Mouse (Mus musculus) retina, postnatal 7 days (tissue): ENCODE measurements around the gene Psmg3.

Source experiments
- DNase-seq: peaks from one replicate; pipeline ENCODE4 v3.0.0-alpha.2; 2012; ENCODE audit warnings: low read depth, low spot score

Psmg3 gene

DNA sequence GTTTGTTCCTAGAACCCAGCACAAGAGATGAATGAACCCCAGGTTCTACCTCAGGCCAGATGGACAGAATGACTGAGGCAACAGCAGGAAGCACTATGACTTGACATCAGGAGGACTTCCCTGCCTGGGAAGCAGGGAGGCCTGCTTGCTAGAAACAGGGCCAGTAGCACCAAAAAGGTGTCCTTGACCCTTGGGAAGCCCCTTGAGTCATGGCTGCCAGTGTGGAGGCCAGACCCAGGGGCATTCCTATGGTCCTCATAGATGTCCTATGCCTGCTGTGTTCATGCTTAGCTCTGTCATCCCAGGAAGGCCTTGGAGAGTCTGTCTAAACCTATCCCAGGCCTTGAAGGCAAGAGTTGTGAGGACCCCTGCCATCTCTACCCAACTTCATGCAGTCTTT, 10.2 kb downstream of the Psmg3 start:
- DNase-seq, result no peak

DNA sequence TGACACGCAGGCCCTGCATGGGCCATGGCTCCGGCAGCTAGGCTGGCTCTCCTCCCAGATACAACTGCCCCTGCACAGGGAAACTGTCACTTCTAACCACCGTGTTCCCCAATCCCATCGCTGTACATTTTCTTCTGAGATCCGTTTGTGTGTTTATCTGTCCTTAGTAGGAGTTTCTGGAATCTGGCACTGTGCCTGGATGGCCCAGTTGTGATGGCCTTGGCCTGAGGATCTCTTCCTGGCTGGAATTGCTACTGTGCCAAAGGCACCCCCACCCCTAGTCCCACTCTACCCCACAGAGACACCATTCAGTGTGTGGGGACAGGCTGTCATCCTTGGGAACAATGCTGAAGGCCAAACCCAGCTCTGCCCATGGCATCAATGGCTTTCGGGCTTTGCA, 10.7 kb downstream of the Psmg3 start:
- no peak for DNase-seq

DNA sequence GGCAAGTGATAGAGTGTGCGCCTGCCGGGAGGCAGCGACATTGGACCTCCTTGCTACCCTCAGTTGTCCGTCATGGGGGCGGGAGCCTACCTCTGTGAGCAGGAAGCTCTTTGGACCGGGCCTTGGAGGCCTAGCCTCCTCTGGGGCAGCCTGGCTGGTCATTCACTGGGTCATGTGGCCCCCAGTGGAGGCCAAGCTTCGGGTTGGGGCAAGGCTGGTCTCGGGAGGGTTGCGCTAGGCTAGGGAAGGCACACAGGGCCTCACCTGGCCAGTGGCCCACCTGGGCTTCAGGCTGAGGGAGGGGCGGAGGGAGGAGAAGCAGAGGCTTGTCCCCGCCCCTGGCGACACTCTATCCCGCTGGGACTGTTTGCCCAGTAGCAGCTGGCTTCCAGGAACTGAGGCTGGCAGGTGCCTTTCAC, 12.7 kb downstream of the Psmg3 start:
- no peak for DNase-seq

DNA sequence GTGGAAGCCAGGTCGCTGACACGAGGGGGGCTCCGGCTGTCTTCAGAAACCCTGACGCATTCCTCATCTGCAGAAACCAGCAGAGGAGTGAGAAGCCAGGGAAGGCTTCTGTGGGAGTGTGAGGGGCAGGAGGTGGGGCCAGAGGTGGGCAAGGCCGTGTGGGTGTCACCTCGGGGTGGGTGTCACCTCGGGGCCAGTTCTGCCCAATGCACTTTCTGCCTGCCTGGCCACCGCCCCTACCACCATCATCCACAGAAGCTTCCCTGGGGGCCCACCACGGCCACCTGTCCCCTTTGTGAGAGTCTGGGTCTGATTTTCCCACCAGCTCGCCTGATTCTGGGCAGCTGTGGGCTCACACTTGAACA, 13.6 kb downstream of the Psmg3 start:
- no peak for DNase-seq

DNA sequence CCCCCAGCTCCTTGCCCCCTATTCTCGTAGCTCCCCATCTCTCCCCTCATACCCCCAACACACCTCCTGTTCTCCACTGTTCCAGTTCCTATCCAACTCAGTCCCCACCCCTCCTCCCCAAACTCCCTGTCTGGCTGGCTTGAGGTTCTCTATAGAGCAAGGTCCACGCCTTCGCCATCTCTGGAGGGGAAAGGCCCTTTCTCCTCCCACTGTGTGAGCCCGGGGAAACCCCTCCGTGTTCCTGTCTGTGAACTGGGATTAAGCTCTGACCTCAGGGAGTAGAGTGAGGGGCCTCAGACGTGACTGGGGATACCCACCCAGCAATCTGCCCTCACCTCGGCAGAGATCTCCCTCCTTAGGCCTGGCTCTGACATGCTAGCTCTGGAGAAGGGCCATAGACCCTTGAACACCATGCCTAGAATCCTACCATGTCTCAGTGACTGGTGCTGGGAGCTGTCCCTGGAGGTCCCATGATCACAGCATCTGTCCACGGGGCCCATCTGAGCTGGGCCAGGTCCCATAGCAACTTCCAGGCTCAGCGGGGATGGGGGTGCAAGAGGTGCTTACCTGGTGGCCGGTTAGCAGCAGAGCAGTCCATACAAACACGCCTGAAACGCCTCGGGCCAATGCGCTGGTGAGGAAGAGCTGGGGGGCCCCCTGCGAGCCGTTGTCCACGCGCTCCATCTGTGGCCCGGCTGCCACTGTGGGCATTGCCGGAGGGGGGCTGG, 14.1 kb downstream of the Psmg3 start:
- no peak for DNase-seq

DNA sequence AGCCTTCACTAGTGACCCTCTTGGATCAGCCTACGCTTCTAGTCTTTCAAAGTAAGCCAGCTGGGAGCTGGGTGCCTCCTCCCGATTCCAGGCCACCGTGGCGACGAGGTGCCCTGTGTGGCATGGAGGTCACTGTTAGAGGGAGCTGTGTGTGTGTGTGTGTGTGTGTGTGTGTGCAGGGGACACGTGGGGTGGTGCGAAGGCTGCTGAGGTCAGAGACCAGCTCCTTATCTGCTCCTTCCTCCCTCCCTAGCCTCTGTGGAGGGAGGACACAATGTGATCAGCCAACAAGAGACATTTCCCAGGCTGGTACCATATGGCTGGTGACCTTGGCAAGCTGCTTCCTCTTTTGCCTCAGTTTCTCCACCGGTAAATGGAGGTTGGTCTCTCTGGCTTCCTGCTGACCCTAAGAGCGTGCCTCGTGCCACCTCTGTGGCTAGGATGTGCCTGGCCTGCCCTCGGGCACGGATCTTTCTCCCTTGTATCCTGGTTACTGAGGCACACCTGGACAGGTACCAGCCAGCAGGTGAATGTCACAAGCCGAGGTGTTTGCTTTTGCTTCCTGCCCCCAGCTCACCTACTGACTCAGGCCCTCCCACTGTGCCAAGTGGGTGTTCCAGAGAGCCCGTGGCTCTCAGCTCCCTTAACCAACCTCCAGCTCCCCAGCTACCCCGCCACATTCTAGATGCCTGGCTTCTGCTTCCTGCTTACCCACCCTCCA, 14.8 kb downstream of the Psmg3 start:
- no peak for DNase-seq

DNA sequence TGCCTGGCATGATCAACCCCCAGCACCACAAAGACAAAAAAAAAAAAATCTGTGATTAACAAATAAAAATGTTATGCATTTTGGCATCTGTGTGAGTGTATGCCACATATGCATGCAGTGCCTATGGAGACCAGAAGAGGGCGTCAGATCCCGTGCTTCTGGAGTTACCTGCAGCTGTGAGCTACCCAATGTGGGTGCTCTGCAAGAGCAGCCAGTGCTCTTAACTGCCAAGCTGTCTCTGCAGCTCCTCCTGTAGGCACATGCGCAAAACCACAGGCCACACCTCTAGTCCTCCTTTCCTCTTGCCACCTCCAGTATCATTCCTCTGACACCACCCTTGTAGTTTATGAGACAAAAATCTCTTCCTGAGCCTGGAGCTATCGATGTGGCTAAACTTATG, 17.3 kb downstream of the Psmg3 start:
- no peak for DNase-seq

DNA sequence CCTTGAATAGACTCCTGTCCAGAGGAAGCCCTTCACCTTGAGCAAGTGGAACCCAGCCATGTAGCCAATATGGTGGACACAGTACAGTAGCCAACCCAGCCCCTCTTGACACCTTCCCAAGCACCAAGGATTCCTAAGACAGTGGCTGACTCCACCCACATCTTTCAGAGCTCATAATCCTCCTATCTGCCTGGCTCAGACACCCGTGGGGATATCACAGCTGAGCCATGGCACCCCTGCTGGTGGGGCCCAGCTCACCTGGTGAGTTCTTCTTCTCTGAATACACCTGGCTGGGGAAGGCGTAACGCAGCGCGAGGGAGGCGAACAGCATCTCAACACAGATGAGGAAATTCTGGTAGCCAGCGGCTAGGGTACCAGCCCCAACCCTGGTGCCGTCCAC, 20.8 kb downstream of the Psmg3 start:
- DNase-seq, result no peak

DNA sequence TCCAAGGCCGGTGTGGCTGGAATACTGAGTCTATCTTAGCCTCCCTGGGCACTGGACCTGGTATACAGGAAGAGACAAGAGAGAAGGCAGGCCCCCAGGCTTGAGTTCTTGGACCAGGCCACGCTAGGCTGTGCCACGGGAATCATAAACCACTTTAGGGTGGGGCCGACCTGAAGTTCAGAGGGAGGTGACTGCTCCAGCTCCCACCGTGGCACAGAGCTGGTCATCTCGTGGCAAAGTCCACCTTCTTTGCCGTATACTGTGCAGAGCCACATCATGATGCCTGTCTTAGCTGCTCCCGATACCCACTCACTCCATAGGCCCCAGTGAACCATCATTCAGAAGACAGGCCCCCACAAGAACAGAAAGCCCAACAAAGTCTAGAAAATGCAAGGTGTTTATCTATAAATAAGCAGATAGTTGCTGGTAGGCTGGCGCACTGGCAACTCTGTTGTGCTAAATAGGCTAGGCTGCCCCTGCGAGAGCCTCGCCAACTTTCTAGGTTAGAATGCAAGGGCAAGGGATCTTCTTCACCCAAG, 22.0 kb downstream of the Psmg3 start:
- no peak for DNase-seq

DNA sequence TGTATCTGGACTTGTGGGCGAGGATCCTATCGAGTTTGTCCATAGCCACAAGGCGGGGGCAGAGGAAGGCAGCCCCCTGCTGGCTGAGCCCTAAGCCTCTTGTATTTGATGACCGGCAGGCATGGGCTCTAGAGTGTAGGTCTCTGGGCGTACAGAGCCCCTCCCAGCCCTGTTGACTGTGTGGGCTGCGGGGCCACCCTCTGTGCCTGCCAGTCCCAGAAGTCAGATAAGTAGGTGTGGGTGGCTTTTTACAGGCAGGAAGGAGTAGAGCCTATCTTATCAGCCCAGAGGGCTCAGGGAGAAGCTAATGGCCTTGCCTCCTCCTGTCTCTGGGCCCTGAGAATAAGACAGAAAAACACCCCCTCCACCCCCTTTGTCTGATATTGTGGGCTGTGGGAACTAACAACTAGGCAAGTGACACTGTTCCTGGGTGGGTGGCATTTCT, 22.6 kb downstream of the Psmg3 start:
- no peak for DNase-seq

DNA sequence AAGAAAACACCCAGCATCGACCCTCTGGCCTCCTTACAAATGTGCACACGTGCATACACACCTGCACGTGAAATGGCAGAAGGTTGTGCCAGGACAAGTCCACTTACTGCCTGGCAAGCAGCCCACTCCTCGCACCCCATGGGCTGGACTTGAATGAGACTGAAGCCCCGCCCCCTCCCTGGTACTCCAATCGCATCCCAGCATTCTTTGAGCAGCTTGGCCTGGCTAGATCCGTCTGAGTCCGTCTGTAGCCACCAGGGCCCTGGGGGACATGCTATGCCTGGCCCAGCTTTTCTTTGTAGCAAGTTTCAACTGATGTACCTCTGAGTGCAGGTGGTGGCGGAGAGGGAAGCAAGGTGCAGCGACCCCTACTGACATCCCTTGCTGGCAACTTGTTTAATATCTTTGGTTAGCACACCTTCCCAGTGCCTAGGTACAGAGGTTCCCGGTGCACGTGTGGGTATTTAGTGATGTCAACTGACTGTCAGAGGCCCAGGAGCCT, 23.0 kb downstream of the Psmg3 start:
- peak; percentile 52 for DNase-seq

DNA sequence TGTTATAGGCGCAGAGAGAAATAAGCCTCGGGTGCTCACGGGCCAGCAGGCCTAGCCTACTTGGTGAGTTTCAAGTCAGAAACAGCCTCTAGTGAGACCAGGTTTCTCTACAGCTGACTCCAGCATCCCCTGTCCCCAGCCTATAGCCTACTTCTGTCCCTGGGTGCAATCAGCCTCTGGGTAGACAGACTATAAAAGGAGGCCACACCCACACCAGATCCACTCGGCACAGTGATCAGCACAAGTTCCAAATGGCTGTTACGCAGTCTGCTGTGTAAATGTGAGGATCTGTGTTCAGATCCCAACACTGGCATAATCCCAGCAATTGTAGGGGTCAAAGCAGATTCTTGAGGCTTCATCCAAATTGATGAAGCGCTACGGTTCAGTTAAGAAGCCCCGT, 23.5 kb downstream of the Psmg3 start:
- DNase-seq, result no peak

DNA sequence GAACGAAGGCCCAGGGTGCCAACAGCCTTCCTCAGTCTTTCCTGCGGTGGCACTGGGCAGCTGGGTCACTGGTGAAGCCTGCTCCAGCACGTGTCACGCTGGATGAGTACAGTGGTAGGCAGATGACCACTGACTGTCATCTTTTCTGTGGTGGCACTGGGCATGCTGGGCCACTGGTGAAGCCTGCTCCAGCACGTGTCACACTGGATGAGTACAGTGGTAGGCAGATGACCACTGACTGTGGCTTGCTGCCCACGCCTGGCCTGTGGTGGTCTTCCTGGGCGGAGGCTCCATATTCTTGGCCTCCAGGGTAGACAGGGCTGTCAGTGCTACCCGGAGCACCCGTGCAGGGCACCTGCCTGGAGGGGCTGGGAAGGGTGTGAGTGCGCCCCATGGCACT, 24.8 kb downstream of the Psmg3 start:
- no peak for DNase-seq

DNA sequence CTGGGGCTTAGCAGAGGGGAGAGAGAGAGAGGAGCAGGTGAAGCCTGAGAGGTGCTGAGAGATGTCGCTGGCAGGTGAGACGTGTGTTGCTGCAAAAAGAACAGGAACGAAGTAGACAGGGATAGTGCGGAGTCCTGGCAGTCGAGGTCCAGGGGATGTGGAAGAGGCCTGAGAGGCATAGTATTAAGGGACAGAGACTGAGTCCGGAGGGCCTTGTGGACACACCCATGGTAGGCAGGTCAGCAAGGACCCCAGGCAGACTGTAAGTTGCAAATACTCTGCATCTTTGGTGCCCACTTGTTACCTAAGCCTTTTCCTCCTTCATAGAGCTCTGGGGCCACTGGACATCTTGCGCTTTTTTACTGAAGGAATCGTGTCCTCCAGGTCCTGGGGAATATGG, 25.5 kb downstream of the Psmg3 start:
- DNase-seq, result no peak

DNA sequence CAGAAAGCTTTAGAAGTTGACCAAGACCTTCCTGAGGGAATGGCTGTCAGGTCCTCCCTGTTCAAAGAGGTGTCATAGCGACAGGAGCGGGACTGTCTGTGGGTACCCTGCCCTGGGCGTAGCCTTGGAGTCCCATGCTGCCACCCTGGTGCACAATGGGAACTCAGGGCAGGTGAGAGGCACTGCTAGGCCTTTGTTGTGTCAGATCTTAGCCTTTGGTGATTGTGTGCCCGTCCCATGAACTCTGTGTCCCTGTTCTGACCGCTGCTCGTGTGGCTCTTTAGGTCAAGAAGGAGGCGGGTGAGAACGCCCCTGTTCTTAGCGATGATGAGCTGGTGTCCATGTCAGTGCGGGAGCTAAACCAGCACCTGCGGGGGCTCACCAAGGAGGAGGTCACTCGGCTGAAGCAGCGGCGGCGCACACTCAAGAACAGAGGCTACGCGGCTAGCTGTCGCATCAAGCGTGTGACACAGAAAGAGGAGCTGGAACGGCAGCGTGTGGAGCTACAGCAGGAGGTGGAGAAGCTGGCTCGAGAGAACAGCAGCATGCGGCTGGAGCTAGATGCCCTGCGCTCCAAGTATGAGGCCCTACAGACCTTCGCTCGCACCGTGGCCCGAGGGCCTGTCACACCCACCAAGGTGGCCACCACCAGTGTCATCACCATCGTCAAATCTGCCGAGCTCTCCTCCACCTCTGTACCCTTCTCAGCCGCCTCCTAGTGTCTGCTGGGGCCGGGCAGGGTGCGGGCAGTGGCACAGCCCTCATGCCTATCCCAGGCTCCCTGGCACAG, 26.7 kb downstream of the Psmg3 start:
- no peak for DNase-seq

DNA sequence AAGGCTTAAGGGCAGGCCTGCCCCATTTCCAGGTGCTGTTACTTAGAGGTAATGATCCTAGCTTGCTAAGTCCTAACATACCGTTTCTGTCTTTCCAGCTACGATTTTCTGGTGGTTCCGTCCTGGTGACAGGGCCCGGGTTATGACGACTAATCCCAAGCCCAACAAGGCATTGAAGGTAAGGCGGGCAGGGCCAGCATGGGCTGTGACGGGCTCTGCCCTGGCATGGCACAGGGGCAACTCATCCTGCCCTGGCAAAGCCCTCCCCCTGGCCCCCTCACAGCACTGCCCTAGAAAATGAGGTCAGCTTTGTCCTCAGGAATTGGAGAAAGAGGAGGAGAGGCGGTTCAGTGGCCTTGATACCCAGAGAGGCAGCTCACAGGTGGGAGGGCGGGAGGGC, 27.6 kb downstream of the Psmg3 start:
- DNase-seq, result no peak

DNA sequence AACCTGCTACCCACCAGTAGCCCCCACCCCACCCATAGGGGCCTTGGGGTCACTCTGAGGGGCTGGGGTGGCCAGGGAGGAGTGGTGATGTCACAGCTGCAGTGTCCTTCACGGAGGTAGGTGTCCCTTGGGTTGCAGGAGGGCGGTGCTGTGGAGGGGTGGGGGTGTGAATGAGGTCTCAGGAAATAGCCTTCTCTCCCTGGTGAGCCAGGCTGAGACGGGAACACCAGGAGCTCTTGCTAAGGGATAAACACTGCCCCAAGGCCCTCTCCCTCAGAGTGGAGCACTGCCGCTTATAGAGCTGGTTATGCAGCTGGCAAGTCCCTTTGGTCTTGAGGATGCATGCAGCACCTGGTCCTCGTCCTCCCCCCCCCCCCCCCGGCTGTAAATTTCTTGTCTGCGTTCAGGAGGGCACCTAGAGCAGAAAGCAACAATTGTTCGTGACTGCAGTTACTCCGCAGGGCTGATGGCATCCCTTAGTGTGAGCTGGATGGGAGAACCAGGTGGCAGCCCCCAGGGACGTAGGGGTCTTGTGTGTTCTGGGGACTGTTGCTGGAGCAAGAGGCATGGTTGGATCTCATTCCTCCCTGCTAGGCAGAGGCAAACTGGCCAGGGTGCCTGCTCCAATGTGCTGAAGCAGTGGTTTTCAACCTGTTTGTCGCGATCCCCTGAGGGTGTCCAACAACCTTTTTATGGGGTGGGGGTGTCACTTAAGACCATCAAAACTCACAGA, 28.4 kb downstream of the Psmg3 start:
- no peak for DNase-seq

DNA sequence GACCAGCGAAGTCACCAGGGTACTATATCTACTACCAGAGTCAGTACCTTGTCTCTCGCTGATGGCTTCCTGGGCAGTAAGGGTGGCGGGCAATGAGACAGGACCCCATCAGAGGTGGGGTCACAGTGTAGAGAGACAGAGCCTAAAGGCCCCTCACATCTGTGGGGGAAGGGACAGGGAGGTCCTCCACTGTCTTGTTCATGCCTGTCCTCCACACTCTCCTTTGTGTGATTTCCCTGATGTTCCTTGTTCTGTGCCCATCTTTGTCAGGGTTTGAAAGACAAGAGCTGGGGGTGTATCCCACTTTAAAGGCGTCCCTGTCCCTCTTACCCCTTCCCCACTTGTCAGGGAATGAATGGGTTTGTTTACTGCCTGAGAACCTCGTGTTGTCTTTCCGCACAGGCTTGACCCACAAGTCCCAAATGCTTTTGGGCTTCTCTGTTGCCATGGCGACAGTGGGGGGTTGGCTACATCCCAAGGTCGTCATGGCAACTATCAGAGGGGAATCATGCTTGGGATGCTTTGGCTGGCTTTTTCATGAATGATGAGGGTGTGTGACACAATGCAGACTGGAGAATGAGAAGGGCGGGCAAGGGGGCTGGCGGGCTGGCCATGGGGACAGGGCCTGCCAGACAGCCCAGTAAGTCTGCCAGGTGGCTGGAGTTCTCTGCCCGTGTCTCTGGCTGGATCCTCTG, 29.1 kb downstream of the Psmg3 start:
- DNase-seq, result peak; percentile 77

DNA sequence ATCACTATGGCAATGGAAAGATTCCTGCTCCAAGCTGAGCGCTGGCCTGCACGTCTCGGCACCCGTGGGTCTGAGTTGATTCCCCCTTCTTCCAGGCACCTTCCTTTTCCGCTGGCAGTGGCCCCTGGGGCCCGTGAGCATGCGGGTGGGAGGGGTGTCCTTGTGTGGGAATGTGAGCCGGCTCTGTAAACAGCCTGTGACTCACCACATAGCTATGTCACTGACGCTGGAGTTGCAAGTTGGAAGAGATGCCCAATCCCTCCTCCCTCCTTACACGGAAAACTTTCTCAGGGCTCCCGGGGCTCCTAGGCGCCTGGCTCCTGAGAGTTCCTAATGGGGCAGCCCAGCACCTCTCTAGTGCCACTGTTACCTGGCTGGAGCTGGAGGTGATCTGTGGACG, 29.8 kb downstream of the Psmg3 start:
- no peak for DNase-seq

DNA sequence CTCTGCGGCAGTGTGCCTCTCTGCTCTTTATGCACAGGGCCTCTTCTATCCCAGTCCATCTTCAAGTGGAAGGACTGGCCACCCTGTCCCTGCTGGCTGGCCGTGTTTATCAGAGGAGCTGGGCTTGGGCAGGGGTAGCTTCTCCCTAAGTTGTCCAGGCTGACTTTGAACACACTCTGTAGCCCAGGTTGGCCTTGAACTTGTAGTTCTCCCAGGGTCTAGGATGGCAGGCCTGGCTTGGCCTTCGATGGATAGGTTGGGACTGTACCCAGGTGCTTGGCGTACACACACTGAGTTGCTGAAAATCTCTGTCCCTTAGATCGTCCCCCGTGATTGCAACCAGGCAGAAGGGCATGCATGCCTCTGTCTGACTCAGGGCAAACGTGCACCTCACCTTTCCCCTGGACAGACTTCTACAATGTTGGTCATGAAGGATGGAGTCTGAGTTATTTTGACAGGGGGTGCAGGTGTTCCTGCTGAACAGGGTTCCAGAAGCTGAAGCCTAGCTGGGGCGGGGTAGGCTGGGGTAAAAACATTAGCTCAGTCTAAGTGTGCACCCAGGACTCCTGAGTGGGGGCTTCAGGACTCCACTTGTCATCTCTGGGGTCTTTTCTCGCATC, 30.6 kb downstream of the Psmg3 start:
- DNase-seq, result no peak
